Mouse (Mus musculus): ENCODE measurements around the gene Spata16. TPM values are rescaled to one million over a fixed set of nuclear protein-coding genes. Genes with fewer than 3 reads are reported as not detected.
"Not testable (repeated sequence)": the region's sequence is repeated elsewhere in the genome, so short reads cannot be mapped to it uniquely, and the experiment has no call there.

Spata16 gene
- total RNA-seq, 1 experiment = not detected

- H3K4me3 ChIP-seq (ENCODE audit: insufficient read depth in 1 of 2, low read depth in 1 of 2, low read length in 2 of 2, poor library complexity in 1 of 2, severe bottlenecking in 1 of 2) = no peak overlapping the region
- in situ Hi-C loops (cut with MboI; ENCODE audit: low sequenced_read_pairs in 2 of 2, unreplicated experiment in 2 of 2) = no loop called here
- H3K4me1 ChIP-seq (ENCODE audit: control insufficient read depth in 2 of 2, insufficient read depth in 2 of 2, low read length in 2 of 2, poor library complexity in 1 of 2) = no peaks in the 10 kb centered on the region
- DNase-seq (ENCODE audit: low read depth, low spot score) = no peak
- H3K9me3 ChIP-seq (ENCODE audit: control insufficient read depth, insufficient read depth, low read depth, low read length) = no peaks in the 10 kb centered on the region
- no peak for TF ChIP-seq ZC3H11A (IDR thresholded peaks at IDR 0.05; ENCODE audit: borderline replicate concordance, low read depth, low read length)
- TF ChIP-seq MAFK (IDR thresholded peaks at IDR 0.05; ENCODE audit: insufficient read depth, low read depth, low read length) = no peak
- TF ChIP-seq CHD2 (IDR thresholded peaks at IDR 0.05; ENCODE audit: low read depth, low read length) = no peak
- no peak for TF ChIP-seq HCFC1 (IDR thresholded peaks at IDR 0.05; ENCODE audit: borderline replicate concordance, insufficient read depth, low read length)
- no peak for TF ChIP-seq ZNF384 (IDR thresholded peaks at IDR 0.05; ENCODE audit: low read depth, low read length)
- no peak overlapping the region for H3K9ac ChIP-seq (ENCODE audit: insufficient read depth, low read depth, low read length, poor library complexity, severe bottlenecking)
- no peaks in the 10 kb centered on the region for H3K36me3 ChIP-seq (ENCODE audit: control insufficient read depth, insufficient read depth, low read length, poor library complexity, severe bottlenecking)
- no peak overlapping the region for H3K27ac ChIP-seq (ENCODE audit: insufficient read depth, low read depth, low read length, poor library complexity, severe bottlenecking)
Observed at GRCm38 (mm10) chr3:26685832-26686231, 48.4 kb downstream of the Spata16 start.

GRCm38 (mm10) chr3:26709492-26709891, 72.1 kb downstream of the Spata16 start:
- H3K4me1 ChIP-seq (ENCODE audit: control insufficient read depth in 2 of 2, insufficient read depth in 2 of 2, low read length in 2 of 2, poor library complexity in 1 of 2); H3K27ac ChIP-seq (ENCODE audit: insufficient read depth, low read depth, low read length, poor library complexity, severe bottlenecking); H3K36me3 ChIP-seq (ENCODE audit: control insufficient read depth, insufficient read depth, low read length, poor library complexity, severe bottlenecking); in situ Hi-C loops (cut with MboI; ENCODE audit: low sequenced_read_pairs in 2 of 2, unreplicated experiment in 2 of 2); H3K9ac ChIP-seq (ENCODE audit: insufficient read depth, low read depth, low read length, poor library complexity, severe bottlenecking); DNase-seq (ENCODE audit: low read depth, low spot score); H3K9me3 ChIP-seq (ENCODE audit: control insufficient read depth, insufficient read depth, low read depth, low read length); H3K4me3 ChIP-seq (ENCODE audit: insufficient read depth in 1 of 2, low read depth in 1 of 2, low read length in 2 of 2, poor library complexity in 1 of 2, severe bottlenecking in 1 of 2): not testable (repeated sequence)

- Histone ChIP-seq H3K4me3 (ENCODE audit: insufficient read depth in 1 of 2, low read depth in 1 of 2, low read length in 2 of 2, poor library complexity in 1 of 2, severe bottlenecking in 1 of 2) (no peak overlapping the region), H3K9me3 (ENCODE audit: control insufficient read depth, insufficient read depth, low read depth, low read length) (no peaks in the 10 kb centered on the region), H3K36me3 (ENCODE audit: control insufficient read depth, insufficient read depth, low read length, poor library complexity, severe bottlenecking) (no peaks in the 10 kb centered on the region), H3K4me1 (ENCODE audit: control insufficient read depth in 2 of 2, insufficient read depth in 2 of 2, low read length in 2 of 2, poor library complexity in 1 of 2) (no peaks in the 10 kb centered on the region), H3K9ac (ENCODE audit: insufficient read depth, low read depth, low read length, poor library complexity, severe bottlenecking) (no peak overlapping the region), H3K27ac (ENCODE audit: insufficient read depth, low read depth, low read length, poor library complexity, severe bottlenecking) (no peak overlapping the region)
- in situ Hi-C loops (cut with MboI; ENCODE audit: low sequenced_read_pairs in 2 of 2, unreplicated experiment in 2 of 2) = no loop called here
- DNase-seq (ENCODE audit: low read depth, low spot score) = no peak
- TF ChIP-seq ZC3H11A (IDR thresholded peaks at IDR 0.05; ENCODE audit: borderline replicate concordance, low read depth, low read length) (no peak), HCFC1 (IDR thresholded peaks at IDR 0.05; ENCODE audit: borderline replicate concordance, insufficient read depth, low read length) (no peak), ZNF384 (IDR thresholded peaks at IDR 0.05; ENCODE audit: low read depth, low read length) (no peak), MAFK (IDR thresholded peaks at IDR 0.05; ENCODE audit: insufficient read depth, low read depth, low read length) (no peak), CHD2 (IDR thresholded peaks at IDR 0.05; ENCODE audit: low read depth, low read length) (no peak)
Observed at GRCm38 (mm10) chr3:26727526-26727925, 90.1 kb downstream of the Spata16 start.

- H3K36me3 ChIP-seq (ENCODE audit: control insufficient read depth, insufficient read depth, low read length, poor library complexity, severe bottlenecking) = no peaks in the 10 kb centered on the region
- H3K9ac ChIP-seq (ENCODE audit: insufficient read depth, low read depth, low read length, poor library complexity, severe bottlenecking) = no peak overlapping the region
- H3K27ac ChIP-seq (ENCODE audit: insufficient read depth, low read depth, low read length, poor library complexity, severe bottlenecking) = no peak overlapping the region
- in situ Hi-C loops (cut with MboI; ENCODE audit: low sequenced_read_pairs in 2 of 2, unreplicated experiment in 2 of 2) = no loop called here
- H3K4me3 ChIP-seq (ENCODE audit: insufficient read depth in 1 of 2, low read depth in 1 of 2, low read length in 2 of 2, poor library complexity in 1 of 2, severe bottlenecking in 1 of 2) = no peak overlapping the region
- no peak for DNase-seq (ENCODE audit: low read depth, low spot score)
- H3K9me3 ChIP-seq (ENCODE audit: control insufficient read depth, insufficient read depth, low read depth, low read length) = no peaks in the 10 kb centered on the region
- TF ChIP-seq HCFC1 (IDR thresholded peaks at IDR 0.05; ENCODE audit: borderline replicate concordance, insufficient read depth, low read length) (no peak), MAFK (IDR thresholded peaks at IDR 0.05; ENCODE audit: insufficient read depth, low read depth, low read length) (no peak), ZNF384 (IDR thresholded peaks at IDR 0.05; ENCODE audit: low read depth, low read length) (no peak), CHD2 (IDR thresholded peaks at IDR 0.05; ENCODE audit: low read depth, low read length) (no peak), ZC3H11A (IDR thresholded peaks at IDR 0.05; ENCODE audit: borderline replicate concordance, low read depth, low read length) (no peak)
- H3K4me1 ChIP-seq (ENCODE audit: control insufficient read depth in 2 of 2, insufficient read depth in 2 of 2, low read length in 2 of 2, poor library complexity in 1 of 2) = no peaks in the 10 kb centered on the region
Observed at GRCm38 (mm10) chr3:26750492-26750891, 113.1 kb downstream of the Spata16 start.

GRCm38 (mm10) chr3:26752441-26752840, 115.0 kb downstream of the Spata16 start:
- no peak for TF ChIP-seq ZC3H11A (IDR thresholded peaks at IDR 0.05; ENCODE audit: borderline replicate concordance, low read depth, low read length)
- no peak for TF ChIP-seq ZNF384 (IDR thresholded peaks at IDR 0.05; ENCODE audit: low read depth, low read length)
- TF ChIP-seq MAFK (IDR thresholded peaks at IDR 0.05; ENCODE audit: insufficient read depth, low read depth, low read length) = no peak
- TF ChIP-seq HCFC1 (IDR thresholded peaks at IDR 0.05; ENCODE audit: borderline replicate concordance, insufficient read depth, low read length) = no peak
- TF ChIP-seq CHD2 (IDR thresholded peaks at IDR 0.05; ENCODE audit: low read depth, low read length) = no peak

More at GRCm38 (mm10) chr3:26752441-26752840, 115.0 kb downstream of the Spata16 start:
- DNase-seq (ENCODE audit: low read depth, low spot score) = no peak
- H3K4me1 ChIP-seq (ENCODE audit: control insufficient read depth in 2 of 2, insufficient read depth in 2 of 2, low read length in 2 of 2, poor library complexity in 1 of 2) = no peaks in the 10 kb centered on the region
- H3K9me3 ChIP-seq (ENCODE audit: control insufficient read depth, insufficient read depth, low read depth, low read length) = no peaks in the 10 kb centered on the region
- no peak overlapping the region for H3K9ac ChIP-seq (ENCODE audit: insufficient read depth, low read depth, low read length, poor library complexity, severe bottlenecking)
- in situ Hi-C loops (cut with MboI; ENCODE audit: low sequenced_read_pairs in 2 of 2, unreplicated experiment in 2 of 2) = no loop called here
- no peaks in the 10 kb centered on the region for H3K36me3 ChIP-seq (ENCODE audit: control insufficient read depth, insufficient read depth, low read length, poor library complexity, severe bottlenecking)
- no peak overlapping the region for H3K4me3 ChIP-seq (ENCODE audit: insufficient read depth in 1 of 2, low read depth in 1 of 2, low read length in 2 of 2, poor library complexity in 1 of 2, severe bottlenecking in 1 of 2)
- H3K27ac ChIP-seq (ENCODE audit: insufficient read depth, low read depth, low read length, poor library complexity, severe bottlenecking) = no peak overlapping the region
